Mouse (Mus musculus) lung, adult 2 months (tissue): ENCODE data around the gene Myl6b.

Source experiments
- CTCF ChIP-seq: fragments of 200-500 bp; IDR thresholded peaks from 2 replicates; pipeline ENCODE4 v1.5.1; 2011; ENCODE audit warnings: mild to moderate bottlenecking, low read length, control low read depth; ENCODE audit not compliant: insufficient read depth
- POLR2A ChIP-seq: fragments of 200-500 bp; IDR thresholded peaks from 2 replicates; pipeline ENCODE4 v1.6.1; 2011; ENCODE audit warnings: low read depth, mild to moderate bottlenecking, control low read depth, low read length, borderline replicate concordance; ENCODE audit errors: extremely low read depth

DNA sequence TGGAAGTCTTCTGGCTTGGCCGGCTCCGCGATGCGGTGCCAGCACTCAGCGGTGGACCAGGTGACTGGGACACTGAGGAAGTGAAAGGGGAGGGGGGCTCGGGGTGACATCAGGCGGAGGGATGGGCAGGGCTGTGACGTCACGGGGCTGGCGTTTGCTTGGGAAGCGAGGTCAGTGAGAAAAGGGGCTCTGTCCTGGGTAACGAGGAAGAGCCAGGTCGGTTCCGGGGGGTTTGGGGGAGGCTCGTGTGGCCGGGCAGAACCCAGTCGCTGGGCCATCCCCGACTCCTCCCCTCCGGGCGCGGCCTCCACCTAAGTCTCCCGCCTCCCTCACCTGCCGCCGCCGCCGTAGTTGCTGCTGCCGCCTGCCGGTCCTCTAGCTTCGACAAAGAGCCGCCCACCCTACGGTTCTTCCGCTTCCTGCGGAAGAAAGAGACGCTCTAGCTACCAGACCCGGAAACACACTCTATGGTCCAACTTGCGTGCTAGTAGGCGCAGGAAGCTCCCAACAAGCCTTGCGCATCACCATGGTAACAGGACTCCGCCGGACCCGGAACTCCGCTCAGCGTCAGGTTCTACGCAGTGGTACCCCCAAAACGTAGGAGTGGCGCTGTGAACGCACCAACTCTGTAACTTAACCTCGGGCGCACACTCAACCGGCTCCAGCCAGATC is 49.0 kb upstream of the Myl6b start, which contains the start of gene Zc3h10:
- TF ChIP-seq CTCF (no peak; the same call in 1 of the 2 replicates), POLR2A (peak; percentile 57)
